Mouse (Mus musculus): ENCODE measurements around the gene P4ha2. TPM values are rescaled to one million over a fixed set of nuclear protein-coding genes. Genes with fewer than 3 reads are reported as not detected.

Gene P4ha2
- polyA plus RNA-seq, 1 experiment, result 2.9 TPM

DNA sequence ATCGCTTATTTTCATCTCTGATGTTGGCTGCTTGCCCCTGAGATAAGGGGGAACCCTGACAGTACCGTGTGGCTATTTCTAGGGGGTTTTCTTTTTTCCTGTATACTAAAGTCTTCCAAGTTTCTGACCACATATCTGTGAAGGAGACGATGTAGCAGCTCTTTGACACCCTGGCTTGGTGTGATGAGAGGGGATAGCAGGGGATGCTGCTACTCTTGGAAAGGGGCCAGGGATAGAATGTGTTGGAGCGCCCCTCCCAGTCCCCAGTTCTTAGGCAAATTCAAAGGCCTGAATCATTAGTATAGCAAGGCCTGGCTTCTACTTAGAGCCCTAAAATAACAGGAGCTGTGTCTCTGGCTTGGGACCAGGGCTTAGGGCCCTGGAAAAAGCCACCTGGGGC, 13.5 kb downstream of the P4ha2 start:
- Histone ChIP-seq H3K4me1 (ENCODE audit: control insufficient read depth, insufficient read depth, low read length) (peaks cover 2% of the 10 kb centered on the region; the same call in 1 of the 2 replicates), H3K4me3 (ENCODE audit: insufficient read depth, low read length) (no peak overlapping the region), H3K27ac (ENCODE audit: insufficient read depth, low read depth, low read length) (no peak overlapping the region)
- TF ChIP-seq CTCF (IDR thresholded peaks at IDR 0.05; ENCODE audit: low read depth, low read length), result no peak
- no peak for TF ChIP-seq POLR2A (IDR thresholded peaks at IDR 0.05; ENCODE audit: borderline replicate concordance, low read depth, low read length)

DNA sequence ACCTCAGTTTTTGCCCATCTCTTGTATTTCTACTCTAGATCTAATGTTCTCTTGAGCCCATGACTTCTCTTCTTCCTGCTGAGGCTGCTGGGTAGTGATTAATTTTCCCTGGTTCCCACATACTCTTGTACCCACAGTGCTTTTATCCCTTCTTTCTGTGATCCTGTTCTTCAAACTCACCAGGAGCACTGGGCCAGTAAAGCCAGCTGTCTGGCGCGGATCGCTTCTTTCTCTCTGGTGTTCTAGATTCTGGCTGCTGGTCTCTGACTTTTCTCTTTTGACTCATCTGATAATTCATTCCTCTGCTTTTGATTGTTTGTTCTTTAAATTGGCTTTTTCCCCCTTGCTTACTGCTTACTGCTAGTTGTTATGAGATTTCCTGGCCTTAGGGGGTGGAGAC, 14.9 kb downstream of the P4ha2 start:
- Histone ChIP-seq H3K27ac (ENCODE audit: insufficient read depth, low read depth, low read length) (no peak overlapping the region), H3K4me3 (ENCODE audit: insufficient read depth, low read length) (no peak overlapping the region), H3K4me1 (ENCODE audit: control insufficient read depth, insufficient read depth, low read length) (peaks cover 5% of the 10 kb centered on the region; the same call in 1 of the 2 replicates)
- TF ChIP-seq POLR2A (IDR thresholded peaks at IDR 0.05; ENCODE audit: borderline replicate concordance, low read depth, low read length) (no peak), CTCF (IDR thresholded peaks at IDR 0.05; ENCODE audit: low read depth, low read length) (no peak)

DNA sequence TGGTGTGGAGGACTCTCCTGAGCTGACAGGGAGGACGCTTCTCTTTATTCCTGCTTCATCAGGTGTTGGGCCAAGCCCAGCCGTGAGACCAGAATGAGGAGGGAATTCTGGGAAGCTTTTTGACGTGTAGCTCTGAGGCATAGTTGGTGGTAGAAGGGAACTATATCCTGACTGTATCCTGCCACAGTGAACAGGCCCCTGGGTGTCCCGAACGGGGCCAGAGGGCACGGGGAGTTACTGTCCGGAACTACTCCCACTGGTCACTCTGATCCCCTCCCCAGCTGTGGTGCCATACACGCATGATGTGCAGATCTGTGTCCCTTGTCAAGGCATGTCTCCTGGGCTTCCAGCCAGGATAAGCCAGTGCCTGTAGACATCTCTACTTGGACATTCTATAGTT, 15.4 kb downstream of the P4ha2 start:
- Histone ChIP-seq H3K27ac (ENCODE audit: insufficient read depth, low read depth, low read length) (no peak overlapping the region), H3K4me1 (ENCODE audit: control insufficient read depth, insufficient read depth, low read length) (peaks cover 7% of the 10 kb centered on the region; the same call in 1 of the 2 replicates), H3K4me3 (ENCODE audit: insufficient read depth, low read length) (no peak overlapping the region)
- TF ChIP-seq CTCF (IDR thresholded peaks at IDR 0.05; ENCODE audit: low read depth, low read length) (no peak), POLR2A (IDR thresholded peaks at IDR 0.05; ENCODE audit: borderline replicate concordance, low read depth, low read length) (no peak)

DNA sequence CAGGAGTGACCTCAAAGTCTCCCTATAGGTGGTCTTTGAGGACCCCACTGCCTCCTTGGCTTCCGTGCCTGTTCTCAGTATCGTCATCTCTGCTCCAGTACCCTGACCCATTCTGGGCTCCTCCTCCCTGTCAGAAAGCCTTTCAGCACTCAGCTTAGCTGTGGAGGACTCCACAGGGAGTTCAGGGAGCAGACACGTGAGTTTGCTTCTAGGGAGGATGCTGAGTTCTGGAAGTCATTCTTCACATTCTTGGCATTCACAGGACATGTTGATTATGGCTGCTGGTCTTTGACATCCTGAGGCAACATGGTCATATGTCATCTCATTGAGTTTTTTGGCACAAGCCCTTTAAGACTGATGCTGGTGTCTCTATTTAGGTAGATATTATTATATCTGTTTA, 16.0 kb downstream of the P4ha2 start:
- TF ChIP-seq POLR2A (IDR thresholded peaks at IDR 0.05; ENCODE audit: borderline replicate concordance, low read depth, low read length), result no peak
- TF ChIP-seq CTCF (IDR thresholded peaks at IDR 0.05; ENCODE audit: low read depth, low read length), result no peak

DNA sequence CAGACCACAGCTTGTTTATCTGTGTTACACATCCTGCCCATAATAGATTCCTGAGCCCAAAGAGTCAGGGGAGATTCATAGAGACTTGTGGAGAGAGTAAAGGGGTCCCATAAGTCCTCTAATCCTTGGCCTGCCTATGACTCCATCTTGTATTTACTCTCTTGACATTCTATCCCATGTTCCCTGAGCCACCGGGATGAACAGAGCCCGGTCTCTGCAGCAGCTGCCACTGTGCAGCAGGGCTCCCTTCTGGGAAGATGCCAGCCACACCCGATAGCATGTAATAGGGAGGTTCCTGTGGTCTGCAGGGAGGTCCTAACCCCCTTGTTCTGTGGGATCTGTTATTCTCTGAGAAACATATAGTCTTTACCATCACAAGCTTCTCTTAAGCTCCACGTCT, 16.5 kb downstream of the P4ha2 start:
- Histone ChIP-seq H3K4me3 (ENCODE audit: insufficient read depth, low read length) (no peak overlapping the region), H3K4me1 (ENCODE audit: control insufficient read depth, insufficient read depth, low read length) (peaks cover 7% of the 10 kb centered on the region; the same call in 1 of the 2 replicates), H3K27ac (ENCODE audit: insufficient read depth, low read depth, low read length) (no peak overlapping the region)
- TF ChIP-seq CTCF (IDR thresholded peaks at IDR 0.05; ENCODE audit: low read depth, low read length) (no peak), POLR2A (IDR thresholded peaks at IDR 0.05; ENCODE audit: borderline replicate concordance, low read depth, low read length) (no peak)

More for the DNA sequence above, 16.0 kb downstream of the P4ha2 start:
- no peak overlapping the region for H3K27ac ChIP-seq (ENCODE audit: insufficient read depth, low read depth, low read length)
- no peak overlapping the region for H3K4me3 ChIP-seq (ENCODE audit: insufficient read depth, low read length)
- peaks cover 7% of the 10 kb centered on the region; the same call in 1 of the 2 replicates for H3K4me1 ChIP-seq (ENCODE audit: control insufficient read depth, insufficient read depth, low read length)

DNA sequence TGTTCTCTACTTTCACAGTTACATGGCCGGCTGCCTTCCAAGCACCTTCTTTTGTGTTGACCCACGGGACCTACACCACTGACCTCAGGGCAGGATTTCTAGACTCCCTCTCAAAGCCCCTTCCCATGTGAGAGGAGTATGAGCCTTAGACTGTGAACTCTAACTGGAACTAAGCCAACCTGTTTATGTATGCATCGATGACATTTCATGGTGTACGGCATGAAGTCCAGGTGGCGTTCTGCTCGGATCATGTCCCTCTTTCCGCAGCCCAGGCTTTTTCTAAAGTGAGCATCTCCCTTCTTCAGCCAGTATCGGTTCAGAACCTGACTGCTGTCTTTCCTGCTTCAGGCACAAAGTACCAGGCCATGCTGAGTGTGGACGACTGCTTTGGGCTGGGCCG, 17.2 kb downstream of the P4ha2 start:
- Histone ChIP-seq H3K4me1 (ENCODE audit: control insufficient read depth, insufficient read depth, low read length) (peaks cover 7% of the 10 kb centered on the region; the same call in 1 of the 2 replicates), H3K27ac (ENCODE audit: insufficient read depth, low read depth, low read length) (no peak overlapping the region), H3K4me3 (ENCODE audit: insufficient read depth, low read length) (no peak overlapping the region)
- TF ChIP-seq POLR2A (IDR thresholded peaks at IDR 0.05; ENCODE audit: borderline replicate concordance, low read depth, low read length) (no peak), CTCF (IDR thresholded peaks at IDR 0.05; ENCODE audit: low read depth, low read length) (no peak)

DNA sequence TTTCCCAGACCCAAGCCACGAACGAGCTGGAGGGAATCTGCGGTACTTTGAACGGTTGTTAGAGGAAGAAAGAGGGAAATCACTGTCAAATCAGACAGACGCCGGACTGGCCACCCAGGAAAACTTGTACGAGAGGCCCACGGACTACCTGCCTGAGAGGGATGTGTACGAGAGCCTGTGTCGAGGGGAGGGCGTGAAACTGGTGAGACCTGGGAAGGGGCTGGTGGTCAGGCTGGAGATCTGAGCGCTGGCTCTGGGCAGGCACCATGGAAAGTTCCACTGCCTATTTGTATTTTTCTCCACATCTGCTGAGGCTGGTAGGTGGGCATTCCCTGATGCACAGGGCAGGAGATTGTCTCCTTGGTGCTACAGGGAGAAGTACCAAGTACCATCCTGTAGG, 19.2 kb downstream of the P4ha2 start:
- no peak for TF ChIP-seq POLR2A (IDR thresholded peaks at IDR 0.05; ENCODE audit: borderline replicate concordance, low read depth, low read length)
- TF ChIP-seq CTCF (IDR thresholded peaks at IDR 0.05; ENCODE audit: low read depth, low read length), result no peak
- Histone ChIP-seq H3K27ac (ENCODE audit: insufficient read depth, low read depth, low read length) (no peak overlapping the region), H3K4me1 (ENCODE audit: control insufficient read depth, insufficient read depth, low read length) (peaks cover 5% of the 10 kb centered on the region; the same call in 1 of the 2 replicates), H3K4me3 (ENCODE audit: insufficient read depth, low read length) (no peak overlapping the region)

DNA sequence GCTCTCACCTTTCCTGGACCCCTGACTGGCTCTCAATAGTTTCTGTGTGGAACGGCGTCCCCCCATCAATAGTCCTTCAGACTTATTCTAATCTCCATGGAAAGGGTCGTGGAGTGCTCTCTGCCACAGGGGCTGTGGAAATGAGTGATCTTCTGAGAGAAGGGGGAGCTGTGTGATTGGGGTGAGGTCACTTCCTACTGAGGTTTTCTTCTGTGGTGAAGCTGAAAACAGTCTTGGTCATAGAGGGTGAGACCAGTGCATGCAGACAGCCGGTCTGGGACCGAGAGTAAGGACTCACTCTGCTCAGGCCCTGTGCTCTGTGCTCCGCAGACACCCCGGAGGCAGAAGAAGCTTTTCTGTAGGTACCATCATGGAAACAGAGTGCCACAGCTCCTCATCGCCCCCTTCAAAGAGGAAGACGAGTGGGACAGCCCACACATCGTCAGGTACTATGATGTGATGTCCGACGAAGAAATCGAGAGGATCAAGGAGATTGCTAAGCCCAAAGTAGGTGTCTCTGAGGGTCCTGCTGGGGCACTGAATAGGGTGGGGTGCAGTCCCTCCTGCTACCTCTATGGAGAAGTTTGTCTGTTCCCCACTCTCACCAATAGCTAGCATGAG, 20.0 kb downstream of the P4ha2 start:
- Histone ChIP-seq H3K27ac (ENCODE audit: insufficient read depth, low read depth, low read length) (no peak overlapping the region), H3K4me3 (ENCODE audit: insufficient read depth, low read length) (no peak overlapping the region), H3K4me1 (ENCODE audit: control insufficient read depth, insufficient read depth, low read length) (peaks cover 5% of the 10 kb centered on the region; the same call in 1 of the 2 replicates)
- TF ChIP-seq CTCF (IDR thresholded peaks at IDR 0.05; ENCODE audit: low read depth, low read length) (no peak), POLR2A (IDR thresholded peaks at IDR 0.05; ENCODE audit: borderline replicate concordance, low read depth, low read length) (no peak)

DNA sequence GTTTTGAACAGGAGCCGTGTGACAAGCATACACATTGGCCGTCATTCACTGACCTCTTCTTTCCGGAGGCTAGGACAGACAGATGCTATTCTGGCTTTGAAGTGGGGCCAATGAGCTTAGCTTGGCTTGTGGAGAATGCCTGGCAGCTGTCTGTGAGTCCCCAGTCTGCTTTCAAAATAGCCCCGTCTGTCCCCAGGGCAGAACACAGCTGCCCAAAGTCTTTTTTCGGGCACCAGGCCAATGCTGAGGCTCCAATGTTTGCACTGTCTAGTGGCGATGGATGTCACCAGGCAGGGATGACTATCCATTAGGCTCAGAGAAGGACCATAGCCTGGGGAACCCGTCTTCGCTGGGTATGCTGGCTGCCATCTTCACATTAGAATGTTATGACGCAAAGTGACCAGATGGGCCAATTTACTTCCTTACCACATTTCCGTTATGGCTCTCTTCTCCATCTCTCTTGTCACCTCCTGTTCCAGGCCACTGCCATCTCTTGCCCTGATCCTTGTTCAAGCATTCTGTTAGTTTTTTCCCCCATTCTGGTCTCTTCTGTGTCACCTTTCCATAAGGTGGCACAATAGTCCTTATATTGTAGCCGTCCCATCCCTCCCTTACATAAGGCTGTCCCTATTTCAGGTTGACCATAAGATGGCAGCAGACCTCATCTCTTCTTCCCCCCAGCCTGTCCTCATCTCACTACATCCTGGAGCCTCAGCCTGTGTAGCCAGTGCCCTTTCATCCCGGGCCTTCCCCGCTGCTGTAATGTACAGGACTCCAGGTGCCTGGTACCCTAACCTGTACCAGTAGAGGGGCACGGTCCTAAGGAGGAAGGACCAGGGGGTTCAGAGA, 22.7 kb downstream of the P4ha2 start:
- TF ChIP-seq CTCF (IDR thresholded peaks at IDR 0.05; ENCODE audit: low read depth, low read length) (no peak), POLR2A (IDR thresholded peaks at IDR 0.05; ENCODE audit: borderline replicate concordance, low read depth, low read length) (no peak)
- Histone ChIP-seq H3K4me3 (ENCODE audit: insufficient read depth, low read length) (no peak overlapping the region), H3K4me1 (ENCODE audit: control insufficient read depth, insufficient read depth, low read length) (peaks cover 7% of the 10 kb centered on the region; the same call in 1 of the 2 replicates), H3K27ac (ENCODE audit: insufficient read depth, low read depth, low read length) (no peak overlapping the region)

Data from bone marrow macrophage, adult 2 months (primary cell).